Mouse (Mus musculus) 3T3-L1 (cell line): Measurements from ENCODE around the gene Aifm1.

ENCODE experiments used
- DNase-seq: peaks from one replicate; pipeline ENCODE4 v3.0.0-alpha.2; 2015; ENCODE audit warnings: low read depth, low spot score

The Aifm1 gene

GRCm38 (mm10) chrX:48425280-48425679, 88.1 kb downstream of the Aifm1 start:
- DNase-seq = no peak
